Mouse (Mus musculus): Measurements from ENCODE around the gene Rbms3. TPM values are rescaled to one million over a fixed set of nuclear protein-coding genes. Genes with fewer than 3 reads are reported as not detected.

The Rbms3 gene
- total and polyA plus RNA-seq, 2 experiments from 2014 or later = 56.3 to 77.9 TPM

- ATAC-seq (peak; percentile 21; the same call in 1 of the 2 replicates), DNase-seq (ENCODE audit: low spot score) (peak; percentile 39)
- H3K4me1 ChIP-seq (ENCODE audit: insufficient read depth, low read length) = no peaks in the 10 kb centered on the region
- H3K4me3 ChIP-seq (ENCODE audit: low read length) = no peak overlapping the region
- no peak overlapping the region for H3K27ac ChIP-seq
- no peaks in the 10 kb centered on the region for H3K36me3 ChIP-seq (ENCODE audit: insufficient read depth, low read length)
- no peak overlapping the region for H3K4me2 ChIP-seq (ENCODE audit: low read depth, low read length)
- 66% methylated on average over 6 of the region's 6 CpGs for WGBS
- no peak for TF ChIP-seq CTCF (IDR thresholded peaks at IDR 0.05; ENCODE audit: low read depth)
- no peaks in the 10 kb centered on the region for H3K9me3 ChIP-seq (ENCODE audit: low read length)
- no peak overlapping the region for H3K9ac ChIP-seq (replicated peaks; ENCODE audit: low read length)
- no peaks in the 10 kb centered on the region for H3K27me3 ChIP-seq (ENCODE audit: insufficient read depth, low read length)
These were observed 541.4 kb downstream of the Rbms3 start for GRCm38 (mm10) chr9:117088309-117088708.

- Histone ChIP-seq H3K27ac (no peak overlapping the region), H3K9ac (replicated peaks; ENCODE audit: low read length) (no peak overlapping the region), H3K4me1 (ENCODE audit: insufficient read depth, low read length) (no peaks in the 10 kb centered on the region), H3K27me3 (ENCODE audit: insufficient read depth, low read length) (no peaks in the 10 kb centered on the region), H3K4me3 (ENCODE audit: low read length) (no peak overlapping the region), H3K4me2 (ENCODE audit: low read depth, low read length) (no peak overlapping the region), H3K9me3 (ENCODE audit: low read length) (no peaks in the 10 kb centered on the region), H3K36me3 (ENCODE audit: insufficient read depth, low read length) (no peaks in the 10 kb centered on the region)
- no peak for DNase-seq (ENCODE audit: low spot score)
- no peak for ATAC-seq
- 89% methylated on average over 9 of the region's 9 CpGs for WGBS
- TF ChIP-seq CTCF (IDR thresholded peaks at IDR 0.05; ENCODE audit: low read depth) = no peak
These were observed 544.0 kb downstream of the Rbms3 start for GRCm38 (mm10) chr9:117085706-117086105.

GRCm38 (mm10) chr9:117084471-117084870, 545.2 kb downstream of the Rbms3 start:
- Histone ChIP-seq H3K9ac (replicated peaks; ENCODE audit: low read length) (no peak overlapping the region), H3K9me3 (ENCODE audit: low read length) (no peaks in the 10 kb centered on the region), H3K36me3 (ENCODE audit: insufficient read depth, low read length) (no peaks in the 10 kb centered on the region), H3K4me2 (ENCODE audit: low read depth, low read length) (no peak overlapping the region), H3K4me3 (ENCODE audit: low read length) (no peak overlapping the region), H3K27ac (no peak overlapping the region), H3K27me3 (ENCODE audit: insufficient read depth, low read length) (no peaks in the 10 kb centered on the region), H3K4me1 (ENCODE audit: insufficient read depth, low read length) (no peaks in the 10 kb centered on the region)
- DNase-seq (ENCODE audit: low spot score) (no peak), ATAC-seq (no peak)
- TF ChIP-seq CTCF (IDR thresholded peaks at IDR 0.05; ENCODE audit: low read depth) = no peak
- WGBS = 94% methylated on average over 2 of the region's 2 CpGs

- DNase-seq (ENCODE audit: low spot score) (no peak), ATAC-seq (no peak)
- 85% methylated on average over 8 of the region's 8 CpGs for whole genome bisulfite sequencing
- Histone ChIP-seq H3K27me3 (ENCODE audit: insufficient read depth, low read length) (no peaks in the 10 kb centered on the region), H3K27ac (no peak overlapping the region), H3K4me3 (ENCODE audit: low read length) (no peak overlapping the region), H3K4me2 (ENCODE audit: low read depth, low read length) (no peak overlapping the region), H3K9ac (replicated peaks; ENCODE audit: low read length) (no peak overlapping the region), H3K36me3 (ENCODE audit: insufficient read depth, low read length) (no peaks in the 10 kb centered on the region), H3K4me1 (ENCODE audit: insufficient read depth, low read length) (no peaks in the 10 kb centered on the region), H3K9me3 (ENCODE audit: low read length) (no peaks in the 10 kb centered on the region)
- no peak for TF ChIP-seq CTCF (IDR thresholded peaks at IDR 0.05; ENCODE audit: low read depth)
These were observed 550.2 kb downstream of the Rbms3 start for GRCm38 (mm10) chr9:117079471-117079870.

GRCm38 (mm10) chr9:117077548-117077947, 552.2 kb downstream of the Rbms3 start:
- WGBS = 83% methylated on average over 7 of the region's 7 CpGs
- TF ChIP-seq CTCF (IDR thresholded peaks at IDR 0.05; ENCODE audit: low read depth) = no peak
- H3K4me3 ChIP-seq (ENCODE audit: low read length) = no peak overlapping the region

GRCm38 (mm10) chr9:117076785-117077184, 552.9 kb downstream of the Rbms3 start:
- Histone ChIP-seq H3K27ac (no peak overlapping the region), H3K4me1 (ENCODE audit: insufficient read depth, low read length) (no peaks in the 10 kb centered on the region), H3K36me3 (ENCODE audit: insufficient read depth, low read length) (no peaks in the 10 kb centered on the region), H3K4me2 (ENCODE audit: low read depth, low read length) (no peak overlapping the region), H3K9ac (replicated peaks; ENCODE audit: low read length) (no peak overlapping the region), H3K9me3 (ENCODE audit: low read length) (no peaks in the 10 kb centered on the region), H3K4me3 (ENCODE audit: low read length) (no peak overlapping the region), H3K27me3 (ENCODE audit: insufficient read depth, low read length) (no peaks in the 10 kb centered on the region)
- DNase-seq (ENCODE audit: low spot score) (no peak), ATAC-seq (no peak)
- no peak for TF ChIP-seq CTCF (IDR thresholded peaks at IDR 0.05; ENCODE audit: low read depth)
- 81% methylated on average over 8 of the region's 8 CpGs for WGBS

More at GRCm38 (mm10) chr9:117077548-117077947, 552.2 kb downstream of the Rbms3 start:
- no peak for DNase-seq (ENCODE audit: low spot score)
- no peaks in the 10 kb centered on the region for H3K9me3 ChIP-seq (ENCODE audit: low read length)
- no peaks in the 10 kb centered on the region for H3K36me3 ChIP-seq (ENCODE audit: insufficient read depth, low read length)
- no peaks in the 10 kb centered on the region for H3K4me1 ChIP-seq (ENCODE audit: insufficient read depth, low read length)
- no peak overlapping the region for H3K9ac ChIP-seq (replicated peaks; ENCODE audit: low read length)
- H3K27ac ChIP-seq = no peak overlapping the region
- H3K27me3 ChIP-seq (ENCODE audit: insufficient read depth, low read length) = no peaks in the 10 kb centered on the region
- no peak overlapping the region for H3K4me2 ChIP-seq (ENCODE audit: low read depth, low read length)
- ATAC-seq = no peak

GRCm38 (mm10) chr9:117072433-117073099, 557.1 kb downstream of the Rbms3 start:
- Histone ChIP-seq H3K4me3 (ENCODE audit: low read length) (no peak overlapping the region), H3K27ac (no peak overlapping the region), H3K27me3 (ENCODE audit: insufficient read depth, low read length) (no peaks in the 10 kb centered on the region), H3K9ac (replicated peaks; ENCODE audit: low read length) (no peak overlapping the region), H3K9me3 (ENCODE audit: low read length) (no peaks in the 10 kb centered on the region), H3K4me2 (ENCODE audit: low read depth, low read length) (no peak overlapping the region), H3K4me1 (ENCODE audit: insufficient read depth, low read length) (no peaks in the 10 kb centered on the region), H3K36me3 (ENCODE audit: insufficient read depth, low read length) (no peaks in the 10 kb centered on the region)
- DNase-seq (ENCODE audit: low spot score) = no peak
- no peak for ATAC-seq
- TF ChIP-seq CTCF (IDR thresholded peaks at IDR 0.05; ENCODE audit: low read depth) = no peak
- WGBS = 57% methylated on average over 2 of the region's 2 CpGs
